Mouse (Mus musculus) T-helper 17 cell (primary cell): ENCODE data around the gene D130043K22Rik.

ENCODE experiments used
- in situ Hi-C, 2 experiments: fragments of 300-600 bp; cut with MboI, MseI; formaldehyde crosslinking; loops; 1 replicate in 1 of 2; 2 replicates in 1 of 2; pipeline ENCODE4 v1.15.1; 2025; ENCODE audit warnings: high pct_unique_total_duplicates in 2 of 2

D130043K22Rik gene

DNA sequence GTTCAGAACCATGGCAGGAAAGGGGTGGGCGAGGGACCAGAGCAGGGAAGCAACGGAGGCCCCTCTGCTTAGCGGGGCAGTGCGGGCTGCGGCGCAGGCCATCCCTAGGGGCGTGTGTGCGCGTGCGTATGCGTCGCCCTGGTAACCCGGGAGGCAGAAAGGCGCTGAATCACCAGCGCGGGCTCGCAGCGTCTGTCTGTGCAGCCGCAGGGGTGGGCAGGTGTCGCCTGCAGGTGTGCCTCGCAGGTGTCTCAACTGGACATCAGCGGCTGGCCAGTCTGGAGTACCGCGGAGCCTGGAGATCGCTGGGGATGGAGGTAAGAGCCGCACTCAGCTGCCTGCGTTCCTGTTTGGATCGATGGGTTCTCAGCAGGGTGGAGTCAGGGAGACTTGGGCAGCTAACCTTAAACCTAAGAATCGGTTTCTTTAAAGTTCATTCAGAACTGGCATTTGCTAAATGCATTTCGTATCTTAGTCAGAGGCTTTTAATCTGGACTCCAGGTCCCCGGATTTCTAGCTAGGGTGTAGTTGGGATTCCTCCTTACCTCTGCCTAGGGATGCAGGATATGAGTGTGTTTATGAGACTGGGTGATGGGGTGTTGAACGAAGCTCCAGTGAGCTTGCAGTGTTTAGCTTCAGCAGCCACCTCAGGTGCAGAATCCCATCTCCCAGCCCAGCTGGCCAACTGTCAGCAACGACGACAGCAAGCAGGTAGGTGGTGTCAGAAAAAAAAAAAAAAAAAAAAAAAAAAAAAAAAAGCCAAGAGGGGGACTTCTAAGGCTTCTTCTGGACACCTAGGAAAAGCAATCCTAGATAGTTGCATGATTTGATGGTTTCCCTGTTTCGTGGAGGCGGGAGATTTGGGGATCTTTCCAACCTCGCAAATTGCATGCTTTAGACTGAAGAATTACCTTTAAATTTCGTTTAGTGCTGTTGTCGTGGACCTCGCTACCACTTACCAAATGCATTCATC is at the start of gene D130043K22Rik:
TSS of gene D130043K22Rik (plus strand) at position 153 of the 973 bp plus-strand sequence.
- in situ Hi-C loops, result no loop called here

- in situ Hi-C loops, result no loop called here
These were observed 46.2 kb upstream of the D130043K22Rik start for GRCm38 (mm10) chr13:24798686-24799085.

DNA sequence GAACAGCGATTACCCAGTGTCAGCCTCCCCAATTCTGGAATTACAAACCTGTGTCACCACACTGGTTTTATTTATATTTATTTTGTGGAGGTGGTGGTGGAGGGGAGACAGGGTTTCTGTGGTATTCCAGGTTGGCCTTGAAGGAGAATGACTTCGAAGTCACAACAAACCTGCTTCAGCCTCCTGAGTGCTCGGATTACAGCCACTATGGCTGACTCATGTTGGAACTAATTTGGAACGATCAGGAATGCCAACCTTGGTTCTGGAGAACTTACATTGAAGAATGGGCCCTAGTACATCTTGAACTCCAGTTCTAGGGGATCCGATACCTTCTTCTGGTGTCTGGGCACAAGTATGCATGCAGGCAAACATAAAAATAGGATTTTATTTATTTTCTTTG is 45.6 kb upstream of the D130043K22Rik start:
- in situ Hi-C loops, result no loop called here

- in situ Hi-C loops, result no loop called here
These were observed 44.8 kb upstream of the D130043K22Rik start for GRCm38 (mm10) chr13:24799925-24800673.

DNA sequence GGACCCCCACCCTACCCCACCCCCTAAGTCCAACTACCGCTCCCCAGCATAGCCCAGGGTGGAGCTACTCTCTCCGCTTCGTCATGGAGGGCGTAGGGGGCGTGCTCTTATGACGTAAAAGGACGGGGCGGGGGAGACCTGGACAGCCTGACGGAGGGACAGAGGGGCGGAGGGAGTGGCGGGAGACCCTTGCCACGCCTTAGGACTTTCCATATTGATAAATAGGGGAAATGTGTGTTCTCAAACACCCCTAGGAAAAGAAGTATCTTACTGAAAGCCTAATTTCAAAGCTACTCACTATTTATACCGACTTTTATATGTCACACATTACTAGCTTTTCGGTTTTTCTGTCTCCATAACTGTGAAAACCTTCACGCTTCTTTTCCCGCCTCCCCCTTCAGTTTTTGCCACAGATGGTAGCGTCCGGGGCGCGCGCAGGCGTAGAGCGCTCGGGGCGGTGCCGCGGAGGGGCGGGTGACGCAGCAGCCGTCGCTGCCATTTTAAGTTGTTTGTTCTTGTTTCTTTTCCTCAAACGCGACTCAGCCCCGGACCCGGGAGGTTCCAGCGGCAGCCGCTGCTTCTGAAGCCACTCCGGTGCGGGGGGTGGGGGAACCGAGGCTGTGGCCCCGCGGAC is 44.1 kb upstream of the D130043K22Rik start:
- in situ Hi-C loops, result no loop called here

GRCm38 (mm10) chr13:24801308-24801921 is 43.5 kb upstream of the D130043K22Rik start, which contains the start of gene BC005537:
BC005537 (plus strand) TSS chr13:24801657.
- in situ Hi-C loops, result no loop called here

- in situ Hi-C loops, result no loop called here
These were observed 42.7 kb upstream of the D130043K22Rik start for GRCm38 (mm10) chr13:24802131-24802691.

DNA sequence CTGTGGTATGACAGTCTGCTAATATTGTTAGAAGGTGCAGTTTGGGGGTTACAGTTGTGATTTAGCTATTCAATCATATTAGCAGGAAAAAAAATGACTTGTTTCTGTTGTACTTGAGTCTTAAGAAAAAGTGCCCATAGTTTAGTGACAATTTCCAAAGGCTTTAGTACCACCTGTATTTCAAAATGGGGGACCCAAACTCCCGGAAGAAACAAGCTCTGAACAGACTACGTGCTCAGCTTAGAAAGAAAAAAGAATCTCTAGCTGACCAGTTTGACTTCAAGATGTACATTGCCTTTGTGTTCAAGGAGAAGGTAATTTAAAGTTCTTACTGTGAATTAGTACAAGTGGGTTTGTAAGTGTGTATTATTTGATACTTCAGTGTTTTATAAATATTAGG is 41.7 kb upstream of the D130043K22Rik start:
- in situ Hi-C loops, result no loop called here

DNA sequence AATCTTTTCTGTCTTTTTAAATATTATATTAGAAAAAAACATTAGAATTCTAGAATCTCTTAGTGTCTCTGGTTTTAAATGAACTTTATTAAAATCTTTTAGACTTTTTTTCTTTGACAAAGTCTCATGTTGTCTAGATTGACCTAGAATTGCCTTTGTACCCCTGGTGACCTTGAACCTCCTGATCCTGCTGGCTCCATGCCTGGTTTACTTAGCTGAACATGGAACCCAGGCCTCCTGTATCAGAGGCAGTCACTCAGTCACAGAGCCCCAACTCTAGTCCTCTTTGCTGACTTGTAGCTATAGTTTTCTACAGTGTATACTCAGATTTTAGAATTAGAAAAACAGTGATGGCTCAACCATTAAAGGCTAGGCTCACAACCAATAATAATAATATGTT is 38.9 kb upstream of the D130043K22Rik start:
- in situ Hi-C loops, result no loop called here

GRCm38 (mm10) chr13:24812521-24812920 is 32.4 kb upstream of the D130043K22Rik start:
- in situ Hi-C loops, result no loop called here

- in situ Hi-C loops, result no loop called here
These were observed 30.3 kb upstream of the D130043K22Rik start for GRCm38 (mm10) chr13:24814616-24815015.

GRCm38 (mm10) chr13:24816125-24817092 is 28.5 kb upstream of the D130043K22Rik start:
- in situ Hi-C loops, result no loop called here

GRCm38 (mm10) chr13:24819931-24820330 is 25.0 kb upstream of the D130043K22Rik start:
- in situ Hi-C loops, result no loop called here

DNA sequence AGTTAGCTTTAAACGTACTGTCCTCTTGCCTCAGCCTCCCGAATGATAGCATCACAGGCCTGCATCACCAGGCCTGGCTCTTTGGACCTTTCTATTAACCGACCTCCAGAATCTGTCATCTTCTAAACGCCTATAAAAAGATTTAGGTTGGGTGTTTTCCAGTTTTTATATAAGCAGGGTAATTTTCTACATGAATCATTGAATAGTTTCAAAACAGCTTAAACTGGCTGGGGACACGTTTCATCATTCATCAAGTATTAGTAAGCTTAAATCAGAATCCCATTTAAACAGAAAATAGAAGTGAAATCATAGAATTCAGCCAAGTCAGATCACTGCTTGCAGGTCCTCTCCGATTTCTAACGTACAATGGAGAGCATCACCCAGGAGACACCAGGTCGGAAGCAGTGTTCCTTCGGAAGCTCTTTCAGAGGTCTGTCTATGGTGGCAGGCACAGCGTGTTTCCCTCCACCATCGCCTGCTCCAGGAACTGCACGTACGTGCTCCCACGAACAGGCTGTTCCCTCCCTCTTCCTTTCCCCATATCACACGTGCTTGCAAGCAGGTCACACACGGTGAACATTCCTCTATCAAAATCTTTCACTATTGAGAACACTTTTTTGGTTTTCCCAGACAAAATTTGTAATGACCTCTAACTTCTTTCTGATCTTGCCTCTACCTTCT is 22.1 kb upstream of the D130043K22Rik start:
- in situ Hi-C loops, result no loop called here

- in situ Hi-C loops, result no loop called here
These were observed 20.3 kb upstream of the D130043K22Rik start for GRCm38 (mm10) chr13:24824647-24825046.

- in situ Hi-C loops, result no loop called here
These were observed 19.3 kb upstream of the D130043K22Rik start for GRCm38 (mm10) chr13:24825587-24825986.

DNA sequence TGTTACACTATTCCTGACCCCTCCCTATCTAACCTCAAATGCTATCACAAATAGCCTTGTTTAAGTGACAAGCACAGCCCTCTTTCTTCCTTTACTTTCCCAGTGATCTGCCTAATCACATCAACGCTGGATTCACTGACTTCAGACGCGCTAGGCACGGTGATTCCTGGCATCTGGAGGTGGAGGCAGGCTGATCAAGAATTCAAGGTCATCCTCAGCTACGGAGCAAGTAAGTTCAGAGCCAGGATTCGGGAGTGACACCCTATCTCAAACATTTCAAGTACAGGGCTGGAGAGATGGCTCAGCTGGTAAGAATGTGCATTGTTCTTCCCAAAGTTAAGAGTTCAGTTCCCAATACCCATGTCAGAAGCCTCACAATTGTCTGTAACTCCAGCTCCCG is 18.8 kb upstream of the D130043K22Rik start:
- in situ Hi-C loops, result no loop called here

DNA sequence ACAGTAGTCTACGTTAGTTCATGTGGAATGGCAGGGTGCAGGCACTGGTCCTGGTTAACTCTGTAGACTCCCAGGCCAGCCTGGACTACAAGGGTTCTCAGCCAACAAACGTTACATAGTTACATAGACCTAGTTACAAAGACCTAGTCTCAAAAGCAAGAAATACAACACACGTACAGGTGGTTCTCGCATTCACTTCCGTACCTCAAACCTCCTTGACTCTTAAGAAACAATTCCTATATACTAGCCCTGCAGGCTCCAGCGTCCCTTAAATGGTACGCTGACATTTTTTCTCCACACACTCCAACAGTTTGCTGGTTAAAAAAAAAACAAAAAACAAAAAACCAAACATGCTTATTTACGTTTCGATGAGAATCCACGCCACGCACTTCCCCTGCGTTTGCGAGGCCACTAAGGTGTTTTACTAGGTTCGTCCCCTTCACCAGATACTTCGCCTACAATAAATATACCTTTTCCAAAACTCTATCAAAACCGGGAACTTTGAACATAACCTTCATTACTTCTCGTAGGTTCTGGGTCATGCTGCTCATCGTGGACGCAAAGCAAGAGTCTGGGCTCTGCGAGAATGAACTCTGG is 14.1 kb upstream of the D130043K22Rik start:
- in situ Hi-C loops, result no loop called here
